Mouse (Mus musculus) stomach, postnatal 0 days (tissue): ENCODE results near the gene Stab1.

Source experiments
- CTCF ChIP-seq: IDR thresholded peaks from 2 replicates; pipeline ENCODE4 v1.5.1; 2016; ENCODE audit warnings: antibody characterized with exemption, low read depth, mild to moderate bottlenecking, moderate library complexity
- EP300 ChIP-seq: optimal IDR thresholded peaks from 2 replicates; pipeline ENCODE3; 2016; ENCODE audit warnings: antibody characterized with exemption

GRCm38 (mm10) chr14:31177715-31178114 is 9.3 kb upstream of the Stab1 start:
- no peak for TF ChIP-seq CTCF
- TF ChIP-seq EP300, result no peak
